In the genomic region with DNA sequence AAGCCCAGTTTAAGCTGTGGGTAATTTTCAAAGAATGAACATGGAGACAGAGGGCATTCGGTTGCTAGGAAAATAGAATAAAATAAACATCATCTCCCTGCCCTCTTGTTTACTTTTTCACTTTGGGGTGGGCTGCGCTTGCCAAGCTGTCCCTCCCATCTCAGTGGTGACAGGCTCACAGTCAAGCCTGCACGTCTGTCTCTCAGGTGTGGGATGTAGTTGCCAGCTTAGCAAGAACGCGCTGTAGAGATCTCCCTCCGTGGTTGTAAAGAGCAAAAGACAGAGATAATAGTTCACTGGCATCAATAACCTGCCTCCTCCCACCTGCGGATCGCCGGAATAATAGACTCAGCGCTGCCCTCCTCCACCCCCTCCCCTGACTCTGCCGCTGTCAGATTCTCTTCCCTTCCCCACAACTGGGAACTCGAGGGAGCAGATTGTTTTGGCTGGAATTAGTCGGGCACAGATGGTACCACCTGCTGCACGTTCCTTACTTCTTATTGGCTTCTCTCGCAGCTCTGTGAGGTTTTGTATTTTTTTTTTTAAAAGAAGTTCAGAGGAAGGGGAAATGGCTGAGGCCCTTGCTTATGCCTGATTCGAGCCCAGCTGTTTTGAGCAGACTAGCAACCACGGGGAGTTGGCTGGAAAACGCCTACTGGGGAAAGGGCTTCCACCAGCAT, we compare ENCODE assay signal across 9 mouse cellular contexts. TPM values are rescaled to one million over a fixed set of nuclear protein-coding genes. Genes with fewer than 3 reads are reported as not detected.
DNase-seq lines count a peak whose midpoint lies in the region; ATAC-seq and TF ChIP-seq lines count a peak whose summit lies in the region.
"Had no signal": no experiment of that assay in that cellular context is flagged by ENCODE, and none has a peak within 500 bp of the region (broad histone marks: within the 10 kb centered on the region; RNA-seq: fewer than 3 reads in every experiment).

No protein-coding gene starts in this region.

- no peak for ATAC-seq in heart, embryonic 13.5 days (ENCODE audit: extremely low read depth, insufficient number of reproducible peaks, low FRiP score, low TSS enrichment)
- 0 out of 2 replicates have a peak, but pooled peaks have one; percentile 50 for ATAC-seq in neural tube, embryonic 12.5 days (ENCODE audit: low FRiP score, low read depth)

- H3K79me2 ChIP-seq in heart, adult 2 months (replicated peaks; ENCODE audit: control insufficient read depth, insufficient read depth, low read length) = no peaks in the 10 kb centered on the region

- H3K9me3 ChIP-seq in heart, embryonic 13.5 days = no peaks in the 10 kb centered on the region
- no peaks in the 10 kb centered on the region for H3K9me3 ChIP-seq in neural tube, embryonic 12.5 days

- WGBS in heart, adult 2 months = 14% methylated on average over 18 of the region's 18 CpGs
- 8% methylated on average over 18 of the region's 18 CpGs for WGBS in heart, embryonic 13.5 days
- WGBS in neural tube, embryonic 12.5 days = 5% methylated on average over 18 of the region's 18 CpGs

- no peak overlapping the region for H3K27ac ChIP-seq in heart, adult 2 months
- H3K27ac ChIP-seq in heart, embryonic 13.5 days (replicated peaks) = no peak overlapping the region
- H3K27ac ChIP-seq in neural tube, embryonic 12.5 days = no peak overlapping the region

- peak overlapping the region; percentile 8; the same call in 1 of the 2 replicates for H3K4me3 ChIP-seq in heart, adult 2 months
- H3K4me3 ChIP-seq in heart, embryonic 13.5 days = peak overlapping the region; percentile 48
- peak overlapping the region; percentile 11; the same call in 1 of the 2 replicates for H3K4me3 ChIP-seq in neural tube, embryonic 12.5 days

- H3K27me3 ChIP-seq in heart, adult 2 months (ENCODE audit: control insufficient read depth, insufficient read depth, low read length) = no peaks in the 10 kb centered on the region
- no peaks in the 10 kb centered on the region for H3K27me3 ChIP-seq in heart, embryonic 13.5 days (replicated peaks)
- H3K27me3 ChIP-seq in neural tube, embryonic 12.5 days (replicated peaks) = no peaks in the 10 kb centered on the region
- H3K27me3 ChIP-seq: CH12.LX had no signal

- DNase-seq in heart, adult 2 months = no peak
- no peak for DNase-seq in heart, postnatal 25 days (ENCODE audit: low spot score)
- DNase-seq in cerebellum, postnatal 25 days = peak; percentile 35 to 51
- peak; percentile 70 to 76 for DNase-seq in left cerebral cortex, postnatal 14 days (ENCODE audit: low spot score in 2 of 2)
- no peak for DNase-seq in spleen, postnatal 36 days (ENCODE audit: low spot score in 2 of 2)
- no peak for DNase-seq in urinary bladder, postnatal 25 days (ENCODE audit: low spot score)

- TF ChIP-seq POLR2A in heart, adult 2 months (IDR thresholded peaks at IDR 0.05; ENCODE audit: insufficient read depth, low read depth, low read length) = no peak

- no peaks in the 10 kb centered on the region for H3K36me3 ChIP-seq in heart, adult 2 months (ENCODE audit: control insufficient read depth, insufficient read depth, low read length)
- H3K36me3 ChIP-seq in heart, embryonic 13.5 days = no peaks in the 10 kb centered on the region
- H3K36me3 ChIP-seq in neural tube, embryonic 12.5 days = no peaks in the 10 kb centered on the region

- peak overlapping the region; percentile 74 for H3K4me2 ChIP-seq in heart, embryonic 13.5 days
- H3K4me2 ChIP-seq in neural tube, embryonic 12.5 days (replicated peaks) = peak overlapping the region; percentile 55

- no peak for TF ChIP-seq CTCF in heart, adult 2 months (IDR thresholded peaks at IDR 0.05)

- H3K4me1 ChIP-seq in heart, adult 2 months (ENCODE audit: control insufficient read depth, insufficient read depth, low read length) = no peaks in the 10 kb centered on the region; the same call in 1 of the 2 replicates
- H3K4me1 ChIP-seq in heart, embryonic 13.5 days = peaks cover 34% of the 10 kb centered on the region
- H3K4me1 ChIP-seq in neural tube, embryonic 12.5 days = peaks cover 12% of the 10 kb centered on the region; the same call in 1 of the 2 replicates

- intact Hi-C loops in heart, adult 2 months (cut with DNase I) = no loop called here
- intact Hi-C loops in heart, postnatal 25 days (cut with DNase I) = no loop called here
- intact Hi-C loops in left cerebral cortex, postnatal 14 days (cut with DNase I) = no loop called here

- no peak overlapping the region for H3K9ac ChIP-seq in heart, adult 2 months (ENCODE audit: low read depth, low read length)
- H3K9ac ChIP-seq in heart, embryonic 13.5 days = peak overlapping the region; percentile 71
- H3K9ac ChIP-seq in neural tube, embryonic 12.5 days = no peak overlapping the region

- no peak for TF ChIP-seq EP300 in heart, adult 2 months (IDR thresholded peaks at IDR 0.05; ENCODE audit: insufficient read depth, low read depth, low read length)

RNA-seq across cellular contexts. Expression of a gene that starts 51.7 kb away (rescaled TPM):
- 10 to 100 TPM; 16.5 to 17.7 TPM for total RNA-seq in heart, adult 2 months (2021)
- 6.2 and 10.5 TPM in 2 replicates for polyA plus RNA-seq in heart, adult 2 months (2012; rRNA removed)
- total RNA-seq in heart, postnatal 25 days (2021) = 10 to 100 TPM; 14.4 to 21.9 TPM
- 11.5 and 11.7 TPM in 2 replicates for polyA plus RNA-seq in heart, embryonic 13.5 days (2015; fragmentation: Nextera tagmentation; extraction: Ambion mirVana)
- total RNA-seq in left cerebral cortex, postnatal 14 days (2021) = 10 to 100 TPM; 81.8 to 87.0 TPM
- polyA plus RNA-seq in neural tube, embryonic 12.5 days (2016; fragmentation: Nextera tagmentation; extraction: Ambion mirVana) = 12.8 and 13.9 TPM in 2 replicates

Comparison
In these comparisons a context has a peak if more than half of its experiments do, and no peak if none do; other contexts are left out.
1. DNase-seq: peak in cerebellum, postnatal 25 days (2 of 2) and left cerebral cortex, postnatal 14 days (2 of 2); none in heart, adult 2 months (0 of 2), heart, postnatal 25 days (single experiment), spleen, postnatal 36 days (0 of 2) and urinary bladder, postnatal 25 days (single experiment).
2. Peak in every context shown above with its lines, with median percentiles within 50 percentile points of each other: H3K4me3 ChIP-seq.